Mouse (Mus musculus) midbrain, embryonic 13.5 days (tissue): Measurements from ENCODE around the gene Mettl7a1. TPM values are rescaled to one million over a fixed set of nuclear protein-coding genes. Genes with fewer than 3 reads are reported as not detected.
"Not testable (repeated sequence)": the region's sequence is repeated elsewhere in the genome, so short reads cannot be mapped to it uniquely, and the experiment has no call there.

ENCODE experiments used
- ATAC-seq: fragments of 200-750 bp; cut with Nextera tagmentation; 2 replicates; pipeline ENCODE4 v1.8.0; 2017; ENCODE audit warnings: mild to moderate bottlenecking, moderate TSS enrichment, moderate library complexity
- H3K27ac ChIP-seq: fragments of 300-500 bp; sonication (generic); 2 replicates; pipeline ENCODE4 v1.5.1; 2015; ENCODE audit warnings: inconsistent platforms, mild to moderate bottlenecking, moderate library complexity
- H3K27me3 ChIP-seq: fragments of 300-500 bp; sonication (generic); 2 replicates; pipeline ENCODE4 v1.6.1; 2015; ENCODE audit warnings: mild to moderate bottlenecking, inconsistent platforms
- H3K36me3 ChIP-seq: fragments of 300-500 bp; sonication (generic); 2 replicates; pipeline ENCODE4 v1.6.1; 2015; ENCODE audit warnings: mild to moderate bottlenecking, inconsistent platforms
- H3K4me1 ChIP-seq: fragments of 300-500 bp; sonication (generic); replicated peaks from 2 replicates; pipeline ENCODE4 v1.6.1; 2015; ENCODE audit warnings: inconsistent platforms
- H3K4me2 ChIP-seq: fragments of 300-500 bp; sonication (generic); replicated peaks from 2 replicates; pipeline ENCODE4 v1.6.1; 2015; ENCODE audit warnings: moderate library complexity, mild to moderate bottlenecking, inconsistent platforms
- H3K4me3 ChIP-seq: fragments of 300-500 bp; sonication (generic); replicated peaks from 2 replicates; pipeline ENCODE4 v1.5.1; 2015; ENCODE audit warnings: mild to moderate bottlenecking, inconsistent platforms
- H3K9ac ChIP-seq: fragments of 300-500 bp; sonication (generic); replicated peaks from 2 replicates; pipeline ENCODE4 v1.6.1; 2015; ENCODE audit warnings: mild to moderate bottlenecking, inconsistent platforms
- H3K9me3 ChIP-seq: fragments of 300-500 bp; sonication (generic); 2 replicates; pipeline ENCODE4 v1.6.1; 2016; ENCODE audit warnings: mild to moderate bottlenecking, inconsistent platforms
- WGBS: fragments of 180-500 bp; shearing (Covaris S2); methylation state at CpG from one replicate; pipeline ENCODE4 v1.1.7; 2015; 5-methylcytosine and 5-hydroxymethylcytosine counted together
- polyA plus RNA-seq: library from polyadenylated mRNA; unstranded; fragments of >200 nt; fragmentation: Nextera tagmentation; extraction: Ambion mirVana; gene quantifications from 2 replicates; pipeline ENCODE4 v1.2.1, GENCODE M21; 2015

The Mettl7a1 gene
- polyA plus RNA-seq, 1 experiment from 2014 or later, result 4.6 TPM

DNA sequence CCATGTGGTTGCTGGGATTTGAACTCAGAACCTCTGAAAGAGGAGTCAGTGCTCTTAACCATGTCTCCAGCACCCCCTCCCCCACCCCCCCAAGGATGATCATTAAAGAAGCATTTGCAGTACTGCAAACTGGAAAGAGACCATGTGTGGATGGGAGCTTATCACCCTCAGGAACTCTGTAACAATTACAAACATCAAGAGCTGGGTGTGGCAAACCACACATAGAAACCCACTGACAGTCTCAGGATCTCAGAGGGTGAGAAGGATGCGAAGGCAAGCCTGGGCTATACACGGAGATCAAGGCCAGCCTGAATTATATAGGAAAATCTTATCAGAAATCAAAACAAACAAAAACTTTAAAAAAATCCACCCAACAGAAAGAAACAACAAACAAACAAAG, 2.3 kb downstream of the Mettl7a1 start:
- no peak overlapping the region for H3K27ac ChIP-seq
- 78% methylated on average over 2 of the region's 2 CpGs for WGBS
- no peaks in the 10 kb centered on the region for H3K27me3 ChIP-seq
- H3K4me2 ChIP-seq, result no peak overlapping the region
- H3K9ac ChIP-seq, result no peak overlapping the region
- no peak overlapping the region for H3K4me3 ChIP-seq
- H3K4me1 ChIP-seq, result peaks cover 17% of the 10 kb centered on the region
- no peaks in the 10 kb centered on the region for H3K36me3 ChIP-seq
- no peak for ATAC-seq
- H3K9me3 ChIP-seq, result no peaks in the 10 kb centered on the region

DNA sequence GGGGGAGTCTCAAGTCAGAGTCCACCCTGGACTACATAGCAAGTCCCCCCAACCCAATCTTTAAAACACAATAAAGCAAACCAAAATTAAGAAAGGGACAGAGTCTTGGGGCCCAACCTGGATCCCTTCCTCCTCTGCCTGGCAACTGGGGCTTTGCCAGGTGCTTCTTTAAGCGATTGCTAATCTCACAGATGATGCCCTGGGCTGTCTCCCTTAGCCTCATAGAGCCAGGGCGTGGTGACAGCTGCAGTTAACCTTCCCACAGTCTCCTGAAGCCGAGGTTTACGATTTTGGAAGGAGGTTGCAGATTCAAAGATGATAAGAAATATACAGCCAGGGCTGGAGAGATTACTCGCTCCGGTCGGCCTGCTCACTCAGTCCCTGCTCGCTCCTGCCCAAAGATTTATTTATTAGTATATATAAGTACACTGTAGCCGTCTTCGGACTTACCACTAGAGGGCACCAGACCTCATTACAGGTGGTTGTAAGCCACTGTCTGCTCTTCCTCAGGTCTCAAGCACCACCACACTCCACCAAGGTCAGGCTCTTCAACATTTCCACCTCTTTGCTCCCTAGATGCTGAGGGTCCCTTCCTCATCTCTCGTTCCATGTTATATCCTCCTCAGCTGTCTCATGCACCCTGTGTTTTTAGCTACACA, 3.6 kb downstream of the Mettl7a1 start:
- H3K4me3 ChIP-seq, H3K27me3 ChIP-seq, H3K9me3 ChIP-seq, H3K27ac ChIP-seq, H3K36me3 ChIP-seq, H3K4me2 ChIP-seq, H3K9ac ChIP-seq: not testable (repeated sequence)
- 0 out of 2 replicates have a peak, but pooled peaks have one; percentile 55 for ATAC-seq
- WGBS, result 54% methylated on average over 11 of the region's 11 CpGs
- peaks cover 17% of the 10 kb centered on the region for H3K4me1 ChIP-seq

DNA sequence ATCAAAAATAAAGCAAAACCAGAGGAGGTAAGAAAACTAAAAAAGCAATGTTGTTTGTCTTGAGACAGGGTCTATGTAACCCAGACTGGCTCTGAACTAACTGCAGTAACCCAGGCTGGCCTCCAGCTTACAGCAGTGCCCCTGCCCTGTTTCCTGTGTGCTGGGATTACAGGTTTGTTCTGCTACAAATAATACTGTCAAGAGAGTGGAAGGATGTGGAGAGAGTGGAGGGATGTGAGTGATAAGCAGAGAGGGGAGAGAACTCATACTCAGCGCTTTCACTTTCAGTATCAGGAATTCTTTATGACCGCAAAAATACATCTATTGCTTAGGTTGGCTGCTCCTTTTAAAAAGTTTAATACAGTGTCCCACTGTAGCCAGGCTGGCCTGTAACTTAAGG, 8.4 kb downstream of the Mettl7a1 start:
- H3K27me3 ChIP-seq, result no peaks in the 10 kb centered on the region
- no peak overlapping the region for H3K4me3 ChIP-seq
- peaks cover 3% of the 10 kb centered on the region; the same call in 1 of the 2 replicates for H3K4me1 ChIP-seq
- 100% methylated on average over 2 of the region's 2 CpGs for WGBS
- no peak for ATAC-seq
- no peaks in the 10 kb centered on the region for H3K9me3 ChIP-seq
- H3K4me2 ChIP-seq, result no peak overlapping the region
- no peak overlapping the region for H3K27ac ChIP-seq
- H3K9ac ChIP-seq, result no peak overlapping the region
- H3K36me3 ChIP-seq, result peaks cover 16% of the 10 kb centered on the region

DNA sequence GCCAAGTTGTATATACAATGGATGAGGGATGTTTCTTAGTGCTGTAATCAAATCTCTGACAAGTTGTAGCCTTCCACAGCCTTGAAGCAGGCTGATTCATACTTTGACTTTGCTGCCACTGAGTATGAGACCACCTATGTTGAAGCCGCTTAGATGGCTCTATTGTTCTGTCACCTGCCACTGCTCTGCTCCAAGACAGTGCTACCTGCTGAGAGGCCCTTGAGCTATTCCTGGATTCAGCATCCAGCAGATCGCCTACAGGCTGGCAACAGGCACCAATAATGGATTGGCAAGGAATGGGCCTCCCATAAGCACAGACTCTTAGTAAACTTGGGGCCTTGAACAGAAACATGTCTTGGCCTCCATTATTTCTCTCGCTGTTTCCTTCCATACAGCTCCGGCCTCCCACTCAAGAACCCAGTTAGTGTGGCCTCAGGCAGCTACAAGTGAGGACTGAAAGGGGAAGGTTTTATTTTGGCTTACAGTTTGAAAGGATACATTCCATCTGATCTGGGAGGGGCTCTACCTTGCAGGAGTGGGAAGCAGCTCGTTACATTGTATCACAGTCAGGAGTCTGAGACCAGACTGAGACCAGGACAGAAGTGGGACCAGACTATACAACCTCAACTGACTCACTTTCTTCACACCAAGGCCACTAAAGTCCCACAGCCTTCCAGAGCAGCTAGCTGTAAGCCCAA, 10.7 kb downstream of the Mettl7a1 start:
- H3K36me3 ChIP-seq, result peaks cover 16% of the 10 kb centered on the region
- H3K4me3 ChIP-seq, result no peak overlapping the region
- H3K4me2 ChIP-seq, result no peak overlapping the region
- ATAC-seq, result no peak
- H3K27ac ChIP-seq, result no peak overlapping the region
- no peaks in the 10 kb centered on the region for H3K9me3 ChIP-seq
- H3K9ac ChIP-seq, result no peak overlapping the region
- no peaks in the 10 kb centered on the region for H3K27me3 ChIP-seq
- WGBS, result 94% methylated on average over 5 of the region's 5 CpGs
- H3K4me1 ChIP-seq, result no peaks in the 10 kb centered on the region

DNA sequence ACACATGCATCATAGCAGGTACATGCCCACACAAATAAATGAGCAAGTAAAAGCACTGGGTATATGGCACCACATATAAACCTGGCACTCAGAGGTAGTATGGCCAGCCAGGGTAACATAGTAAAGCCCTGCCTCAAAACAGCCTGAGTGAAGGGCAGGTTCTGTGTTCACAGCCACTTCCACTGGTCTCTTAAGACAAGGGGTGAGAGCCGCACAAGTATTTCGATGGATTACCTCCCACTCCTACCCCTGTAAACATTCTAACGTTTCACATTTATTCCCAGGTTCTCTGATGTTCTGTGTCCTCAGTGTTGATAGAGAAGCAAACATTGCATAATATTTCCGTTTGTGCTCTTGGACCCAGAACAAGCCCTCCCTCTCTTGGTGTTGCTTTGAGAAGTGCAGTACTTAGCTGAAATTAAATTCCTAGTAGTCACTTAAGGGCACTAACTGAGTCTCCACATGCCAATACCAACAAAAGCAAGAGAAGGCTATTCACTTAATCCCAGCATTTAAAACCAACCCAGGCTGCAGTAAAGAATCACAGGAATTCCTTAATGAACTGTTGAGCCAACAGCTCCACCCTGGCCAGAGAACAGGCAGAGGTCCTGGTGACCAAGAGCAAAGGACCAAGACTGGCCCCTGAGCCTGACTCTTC, 14.2 kb downstream of the Mettl7a1 start:
- not testable (repeated sequence) for H3K9ac ChIP-seq, H3K4me2 ChIP-seq, H3K4me3 ChIP-seq, H3K9me3 ChIP-seq, H3K27me3 ChIP-seq, H3K4me1 ChIP-seq, ATAC-seq, H3K27ac ChIP-seq
- H3K36me3 ChIP-seq, result peaks cover 13% of the 10 kb centered on the region
- WGBS, result 63% methylated on average over 4 of the region's 4 CpGs

DNA sequence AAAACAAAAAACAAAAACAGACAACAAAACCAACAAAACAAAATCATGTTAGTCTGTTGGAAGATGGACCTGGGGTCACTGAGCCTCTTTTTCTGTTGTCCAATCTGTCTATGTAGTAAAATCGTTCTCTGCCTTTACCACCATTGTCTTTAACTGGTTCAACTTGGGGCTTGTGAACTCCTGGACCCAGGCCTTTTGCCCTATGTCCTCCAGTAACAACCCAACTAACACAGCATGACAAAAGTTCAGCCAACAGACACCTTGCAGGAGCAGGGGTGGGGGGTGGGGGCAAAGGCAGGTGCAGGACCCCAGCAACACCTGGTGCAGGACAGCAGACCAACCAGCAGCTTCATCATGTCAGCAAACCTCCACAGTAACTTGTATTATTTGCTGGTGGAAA, 15.9 kb downstream of the Mettl7a1 start:
- no peaks in the 10 kb centered on the region for H3K4me1 ChIP-seq
- peaks cover 1% of the 10 kb centered on the region for H3K36me3 ChIP-seq
- H3K4me3 ChIP-seq, result no peak overlapping the region
- no peak overlapping the region for H3K9ac ChIP-seq
- no peak overlapping the region for H3K4me2 ChIP-seq
- no peak for ATAC-seq
- no peaks in the 10 kb centered on the region for H3K27me3 ChIP-seq
- no peaks in the 10 kb centered on the region for H3K9me3 ChIP-seq
- H3K27ac ChIP-seq, result no peak overlapping the region
- WGBS, result 84% methylated on average over 1 of the region's 1 CpGs

DNA sequence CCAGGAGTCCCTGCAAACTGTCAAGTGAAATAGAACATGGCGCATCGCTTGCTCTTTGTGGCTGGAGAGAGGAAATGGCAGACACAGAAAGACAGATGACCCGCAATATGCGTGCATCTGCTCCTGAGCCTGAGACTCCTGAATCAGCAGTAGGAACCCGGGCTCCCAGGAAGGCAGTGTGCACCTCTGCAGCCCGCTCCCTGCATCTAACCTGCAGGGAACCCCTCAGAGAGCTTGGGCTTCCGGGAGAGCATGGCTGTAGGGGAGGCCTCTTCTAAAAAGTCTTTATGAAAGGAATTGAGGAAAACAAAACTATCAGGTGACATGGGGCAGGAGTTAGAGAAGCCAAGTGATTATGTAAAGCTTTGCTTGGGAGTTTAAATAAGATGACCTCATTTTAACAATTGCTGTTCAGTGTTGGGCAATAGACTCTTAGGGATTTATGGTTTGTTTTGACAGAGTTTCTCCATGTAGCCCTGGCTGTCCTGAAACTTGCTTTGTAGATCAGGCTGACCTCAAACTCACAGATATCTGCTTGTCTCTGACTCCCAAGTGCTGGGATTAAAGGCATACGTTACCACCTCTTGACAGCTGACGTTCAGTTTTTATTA, 16.5 kb downstream of the Mettl7a1 start:
- ATAC-seq, result no peak

DNA sequence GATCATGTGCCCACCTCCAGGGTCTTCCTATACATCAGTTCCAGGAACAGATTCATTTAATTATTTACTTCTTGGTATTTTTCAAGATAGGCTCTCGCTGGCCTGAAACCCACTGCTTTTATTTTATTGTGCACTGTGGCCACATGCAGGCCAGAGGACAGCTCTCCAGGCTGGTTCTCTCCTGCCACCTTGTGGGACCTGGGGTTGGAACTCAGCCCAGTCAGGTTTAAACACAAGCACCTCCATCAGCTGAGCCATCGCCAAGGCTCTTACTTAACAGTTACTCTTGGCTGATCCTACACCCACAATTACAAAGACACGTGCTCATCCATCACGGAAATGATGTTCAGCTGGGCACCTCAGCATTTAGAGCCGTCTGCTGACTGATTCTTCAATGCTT, 17.2 kb downstream of the Mettl7a1 start:
- H3K4me3 ChIP-seq, result no peak overlapping the region
- H3K36me3 ChIP-seq, result no peaks in the 10 kb centered on the region
- no peak overlapping the region for H3K27ac ChIP-seq
- WGBS, result 62% methylated on average over 5 of the region's 5 CpGs
- ATAC-seq, result no peak
- H3K9ac ChIP-seq, result no peak overlapping the region
- no peak overlapping the region for H3K4me2 ChIP-seq
- no peaks in the 10 kb centered on the region for H3K27me3 ChIP-seq
- no peaks in the 10 kb centered on the region for H3K4me1 ChIP-seq
- no peaks in the 10 kb centered on the region for H3K9me3 ChIP-seq

More for the DNA sequence above, 16.5 kb downstream of the Mettl7a1 start:
- Histone ChIP-seq H3K27me3 (no peaks in the 10 kb centered on the region), H3K27ac (no peak overlapping the region), H3K9ac (no peak overlapping the region), H3K4me3 (no peak overlapping the region), H3K4me1 (no peaks in the 10 kb centered on the region), H3K4me2 (no peak overlapping the region), H3K9me3 (no peaks in the 10 kb centered on the region), H3K36me3 (no peaks in the 10 kb centered on the region)
- 85% methylated on average over 9 of the region's 9 CpGs for WGBS

DNA sequence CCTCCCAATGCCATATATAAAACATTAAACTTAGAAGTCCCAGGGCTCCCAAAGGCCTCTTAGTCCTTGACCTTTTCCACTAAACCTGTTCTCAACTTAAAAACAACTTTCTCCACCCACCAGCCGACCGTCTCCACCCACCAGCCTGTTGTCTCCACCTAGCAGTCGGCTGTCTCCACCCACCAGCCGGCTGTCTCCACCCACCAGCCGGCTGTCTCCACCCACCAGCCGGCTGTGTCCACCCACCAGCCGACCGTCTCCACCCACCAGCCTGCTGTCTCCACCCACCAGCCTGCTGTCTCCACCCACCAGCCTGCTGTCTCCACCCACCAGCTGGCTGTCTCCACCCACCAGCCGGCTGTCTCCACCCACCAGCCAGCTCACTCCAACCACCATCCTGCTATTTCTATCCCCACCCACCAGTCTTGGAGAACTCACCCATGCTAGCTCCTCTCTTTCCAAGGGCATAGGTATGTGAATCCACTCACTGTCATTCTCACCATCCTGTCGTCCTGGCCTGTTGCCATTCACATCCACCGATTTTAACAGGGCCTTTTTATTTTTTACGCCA, 20.2 kb downstream of the Mettl7a1 start:
- no peaks in the 10 kb centered on the region for H3K9me3 ChIP-seq
- H3K9ac ChIP-seq, result no peak overlapping the region
- WGBS, result 76% methylated on average over 12 of the region's 12 CpGs
- no peak overlapping the region for H3K4me3 ChIP-seq
- no peak overlapping the region for H3K27ac ChIP-seq
- ATAC-seq, result no peak
- no peaks in the 10 kb centered on the region for H3K36me3 ChIP-seq
- no peak overlapping the region for H3K4me2 ChIP-seq
- H3K27me3 ChIP-seq, result no peaks in the 10 kb centered on the region
- no peaks in the 10 kb centered on the region for H3K4me1 ChIP-seq

DNA sequence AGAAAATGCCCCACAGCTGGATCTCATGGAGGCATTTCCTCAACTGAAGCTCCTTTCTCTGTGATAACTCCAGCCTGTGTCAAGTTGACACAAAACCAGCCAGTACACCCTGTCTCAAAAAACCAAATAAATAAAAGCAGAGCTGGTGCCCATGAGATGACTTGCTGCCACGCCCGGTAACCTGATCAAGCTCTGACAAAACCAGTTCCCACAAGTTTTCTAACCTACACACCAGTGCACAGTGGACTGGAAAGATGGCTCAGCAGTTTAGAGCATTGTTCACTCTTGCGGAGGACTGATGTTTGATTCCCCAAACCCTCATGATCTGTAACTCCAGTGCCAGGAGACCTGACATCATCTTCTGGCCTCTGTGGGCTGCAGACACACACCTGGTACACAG, 21.3 kb downstream of the Mettl7a1 start:
- no peak for ATAC-seq
- H3K36me3 ChIP-seq, result no peaks in the 10 kb centered on the region
- 94% methylated on average over 3 of the region's 3 CpGs for WGBS
- H3K9ac ChIP-seq, result no peak overlapping the region
- no peaks in the 10 kb centered on the region for H3K4me1 ChIP-seq
- no peak overlapping the region for H3K27ac ChIP-seq
- no peak overlapping the region for H3K4me2 ChIP-seq
- no peak overlapping the region for H3K4me3 ChIP-seq
- H3K27me3 ChIP-seq, result no peaks in the 10 kb centered on the region
- H3K9me3 ChIP-seq, result no peaks in the 10 kb centered on the region

DNA sequence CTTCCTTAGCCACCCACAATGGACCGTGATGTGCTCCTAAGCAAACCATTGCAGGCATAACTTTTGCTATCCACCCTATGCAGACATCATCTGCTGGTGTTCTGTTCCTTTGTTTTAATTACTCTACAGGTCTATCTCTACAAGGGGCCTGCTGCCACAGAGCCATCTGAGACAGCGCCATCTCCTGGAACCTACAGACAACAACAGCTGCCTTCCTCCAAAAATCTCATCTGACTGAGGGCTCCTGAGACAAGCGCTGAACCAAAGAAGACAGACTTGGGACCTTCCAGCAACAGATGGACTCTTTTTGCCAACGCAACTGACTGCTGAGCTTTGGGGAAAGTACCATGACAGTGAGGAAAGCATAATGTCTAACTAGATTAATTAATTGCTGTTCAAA, 24.1 kb downstream of the Mettl7a1 start:
- not testable (repeated sequence) for H3K9ac ChIP-seq, H3K4me3 ChIP-seq, H3K4me2 ChIP-seq, H3K27me3 ChIP-seq, H3K27ac ChIP-seq, H3K36me3 ChIP-seq, H3K4me1 ChIP-seq, H3K9me3 ChIP-seq, ATAC-seq
- 66% methylated on average over 4 of the region's 4 CpGs for WGBS

DNA sequence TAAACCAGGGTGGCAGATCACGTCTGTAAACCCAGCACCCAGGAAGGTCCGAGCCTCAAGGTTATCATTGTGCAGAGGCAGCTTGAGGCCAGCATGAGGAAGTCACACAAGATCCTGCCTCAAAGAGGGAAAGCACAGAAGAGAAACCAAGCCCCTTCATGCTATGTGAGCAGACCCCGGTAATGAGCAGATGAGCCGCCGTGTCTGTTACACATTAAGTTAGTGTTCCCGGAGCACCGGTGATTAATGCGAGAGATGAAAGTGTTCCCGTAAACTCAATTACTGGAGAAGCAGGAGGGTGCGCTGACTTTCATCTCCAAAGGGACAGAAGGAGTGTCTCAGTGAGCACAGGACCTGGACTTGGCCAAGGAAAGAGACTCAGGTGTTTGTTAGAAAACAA, 25.4 kb downstream of the Mettl7a1 start:
- not testable (repeated sequence) for H3K9me3 ChIP-seq, H3K4me1 ChIP-seq, ATAC-seq, H3K9ac ChIP-seq, H3K27me3 ChIP-seq, H3K36me3 ChIP-seq, H3K27ac ChIP-seq, H3K4me2 ChIP-seq, H3K4me3 ChIP-seq
- WGBS, result 63% methylated on average over 10 of the region's 10 CpGs
